Mouse (Mus musculus): ENCODE data around the gene Lamp1. TPM values are rescaled to one million over a fixed set of nuclear protein-coding genes. Genes with fewer than 3 reads are reported as not detected.

Gene Lamp1
- polyA plus RNA-seq, 1 experiment from 2014 or later, result 199 TPM

DNA sequence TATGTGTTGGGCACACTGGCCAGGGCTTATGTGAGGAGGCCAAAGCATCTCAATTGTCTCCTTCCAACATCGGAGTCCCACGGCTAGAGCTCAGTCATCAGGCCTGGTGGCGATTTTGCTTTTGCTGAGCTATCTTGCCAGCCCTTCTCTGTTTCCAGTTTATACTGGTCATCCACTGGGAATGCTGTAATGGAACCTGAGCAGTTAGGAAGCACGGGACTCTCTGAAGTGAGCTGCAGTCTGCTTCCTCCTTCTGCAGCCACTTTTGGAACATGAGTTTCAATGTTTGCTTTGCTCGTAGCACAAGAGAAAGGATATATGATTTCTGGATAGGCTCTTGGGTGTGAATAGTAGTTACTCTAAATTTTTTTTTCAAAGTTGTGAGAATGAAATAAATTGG lies 5.4 kb downstream of the Lamp1 start:
- H3K27ac ChIP-seq, result no peak overlapping the region
- no peaks in the 10 kb centered on the region for H3K9me3 ChIP-seq (replicated peaks)
- peaks cover 52% of the 10 kb centered on the region for H3K4me1 ChIP-seq
- H3K36me3 ChIP-seq, result peaks cover 52% of the 10 kb centered on the region
- peak overlapping the region; percentile 25; the same call in 1 of the 2 replicates for H3K9ac ChIP-seq
- peak overlapping the region; percentile 86; the same call in 1 of the 2 replicates for H3K4me2 ChIP-seq
- ATAC-seq, result no peak
- H3K4me3 ChIP-seq, result no peak overlapping the region
- no peaks in the 10 kb centered on the region for H3K27me3 ChIP-seq (replicated peaks)
- 86% methylated on average over 5 of the region's 5 CpGs for WGBS (ENCODE audit: insufficient replicate concordance)

DNA sequence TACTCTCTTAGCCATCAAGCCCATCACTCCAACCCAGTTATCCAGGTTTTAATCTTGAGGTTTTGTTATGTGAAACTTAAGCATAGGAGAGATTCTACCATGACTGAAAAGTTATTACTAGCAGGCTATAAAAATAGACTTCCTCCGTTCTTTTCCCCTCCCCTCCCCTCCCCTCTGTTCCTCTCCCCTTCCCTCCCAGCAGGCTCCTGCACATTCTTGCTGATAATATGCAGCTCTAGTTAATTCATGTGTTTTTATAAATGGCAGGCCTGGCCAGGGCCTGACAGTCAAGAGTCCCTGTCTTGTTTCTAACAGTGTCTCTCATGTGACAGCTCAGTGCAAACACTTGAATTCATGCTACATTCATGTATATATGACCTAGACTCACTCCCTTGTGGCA lies 11.5 kb downstream of the Lamp1 start:
- Histone ChIP-seq H3K9ac (no peak overlapping the region), H3K36me3 (peaks cover 100% of the 10 kb centered on the region), H3K4me3 (no peak overlapping the region), H3K4me1 (no peaks in the 10 kb centered on the region), H3K9me3 (replicated peaks) (no peaks in the 10 kb centered on the region), H3K27me3 (replicated peaks) (no peaks in the 10 kb centered on the region), H3K4me2 (no peak overlapping the region), H3K27ac (no peak overlapping the region)
- 33% methylated on average over 1 of the region's 1 CpGs for WGBS (ENCODE audit: insufficient replicate concordance)
- no peak for ATAC-seq

DNA sequence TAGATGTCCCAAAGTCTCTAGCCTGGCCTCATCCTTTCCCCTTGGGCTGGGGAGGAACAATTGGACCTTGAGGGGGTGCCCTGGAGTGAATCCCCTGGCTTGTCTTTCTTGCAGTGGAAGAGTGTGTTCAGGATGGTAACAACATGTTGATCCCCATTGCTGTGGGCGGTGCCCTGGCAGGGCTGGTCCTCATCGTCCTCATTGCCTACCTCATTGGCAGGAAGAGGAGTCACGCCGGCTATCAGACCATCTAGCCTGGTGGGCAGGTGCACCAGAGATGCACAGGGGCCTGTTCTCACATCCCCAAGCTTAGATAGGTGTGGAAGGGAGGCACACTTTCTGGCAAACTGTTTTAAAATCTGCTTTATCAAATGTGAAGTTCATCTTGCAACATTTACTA lies 15.3 kb downstream of the Lamp1 start:
- H3K4me3 ChIP-seq, result no peak overlapping the region
- no peak for ATAC-seq
- 79% methylated on average over 4 of the region's 4 CpGs for WGBS (ENCODE audit: insufficient replicate concordance)
- no peak overlapping the region for H3K4me2 ChIP-seq
- H3K27me3 ChIP-seq (replicated peaks), result no peaks in the 10 kb centered on the region
- no peak overlapping the region for H3K27ac ChIP-seq
- peaks cover 97% of the 10 kb centered on the region for H3K36me3 ChIP-seq
- H3K9me3 ChIP-seq (replicated peaks), result no peaks in the 10 kb centered on the region
- H3K9ac ChIP-seq, result no peak overlapping the region
- H3K4me1 ChIP-seq, result no peaks in the 10 kb centered on the region

DNA sequence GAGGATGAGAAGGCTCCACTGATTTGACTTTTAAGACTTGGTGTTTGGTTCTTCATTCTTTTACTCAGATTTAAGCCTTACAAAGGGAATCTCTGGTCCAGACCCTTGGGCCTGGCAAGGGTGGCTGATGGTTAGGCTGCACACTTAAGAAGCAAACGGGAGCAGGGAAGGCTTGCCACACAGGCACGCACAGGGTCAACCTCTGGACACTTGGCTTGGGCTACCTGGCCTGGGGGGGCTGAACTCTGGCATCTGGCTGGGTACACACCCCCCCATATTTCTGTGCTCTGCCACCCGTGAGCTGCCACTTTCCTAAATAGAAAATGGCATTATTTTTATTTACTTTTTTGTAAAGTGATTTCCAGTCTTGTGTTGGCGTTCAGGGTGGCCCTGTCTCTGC lies 15.8 kb downstream of the Lamp1 start:
- H3K9ac ChIP-seq, result no peak overlapping the region
- no peak overlapping the region for H3K27ac ChIP-seq
- H3K36me3 ChIP-seq, result peaks cover 92% of the 10 kb centered on the region
- no peaks in the 10 kb centered on the region for H3K27me3 ChIP-seq (replicated peaks)
- no peaks in the 10 kb centered on the region for H3K9me3 ChIP-seq (replicated peaks)
- 0 out of 2 replicates have a peak, but pooled peaks cover 4% of the 10 kb centered on the region for H3K4me1 ChIP-seq
- no peak for ATAC-seq
- H3K4me2 ChIP-seq, result no peak overlapping the region
- 81% methylated on average over 4 of the region's 4 CpGs for WGBS (ENCODE audit: insufficient replicate concordance)
- no peak overlapping the region for H3K4me3 ChIP-seq

DNA sequence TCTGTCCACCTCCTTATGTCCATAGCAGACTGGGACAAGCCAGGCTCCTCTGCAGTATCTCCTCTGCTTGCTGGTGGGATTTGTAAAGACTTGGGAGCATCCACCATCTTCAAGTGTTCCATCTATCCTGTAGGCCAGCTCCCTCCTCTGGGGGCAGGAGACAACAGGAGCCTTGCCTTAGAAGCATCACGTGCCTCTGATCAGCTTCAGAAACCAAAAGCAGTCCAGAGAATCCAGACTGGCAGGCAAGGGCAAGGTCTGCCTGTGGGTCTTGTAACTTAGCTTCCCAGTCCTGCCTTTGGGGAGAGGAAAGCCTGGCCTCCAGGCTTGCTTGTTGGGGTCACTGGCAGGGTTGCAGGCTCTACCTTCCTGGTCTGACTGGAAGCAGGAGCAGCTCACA lies 16.7 kb downstream of the Lamp1 start:
- Histone ChIP-seq H3K9ac (no peak overlapping the region), H3K36me3 (peaks cover 83% of the 10 kb centered on the region), H3K4me1 (0 out of 2 replicates have a peak, but pooled peaks cover 6% of the 10 kb centered on the region), H3K4me3 (no peak overlapping the region), H3K27me3 (replicated peaks) (no peaks in the 10 kb centered on the region), H3K9me3 (replicated peaks) (no peaks in the 10 kb centered on the region), H3K27ac (no peak overlapping the region), H3K4me2 (no peak overlapping the region)
- WGBS (ENCODE audit: insufficient replicate concordance), result 81% methylated on average over 1 of the region's 1 CpGs
- ATAC-seq, result no peak

DNA sequence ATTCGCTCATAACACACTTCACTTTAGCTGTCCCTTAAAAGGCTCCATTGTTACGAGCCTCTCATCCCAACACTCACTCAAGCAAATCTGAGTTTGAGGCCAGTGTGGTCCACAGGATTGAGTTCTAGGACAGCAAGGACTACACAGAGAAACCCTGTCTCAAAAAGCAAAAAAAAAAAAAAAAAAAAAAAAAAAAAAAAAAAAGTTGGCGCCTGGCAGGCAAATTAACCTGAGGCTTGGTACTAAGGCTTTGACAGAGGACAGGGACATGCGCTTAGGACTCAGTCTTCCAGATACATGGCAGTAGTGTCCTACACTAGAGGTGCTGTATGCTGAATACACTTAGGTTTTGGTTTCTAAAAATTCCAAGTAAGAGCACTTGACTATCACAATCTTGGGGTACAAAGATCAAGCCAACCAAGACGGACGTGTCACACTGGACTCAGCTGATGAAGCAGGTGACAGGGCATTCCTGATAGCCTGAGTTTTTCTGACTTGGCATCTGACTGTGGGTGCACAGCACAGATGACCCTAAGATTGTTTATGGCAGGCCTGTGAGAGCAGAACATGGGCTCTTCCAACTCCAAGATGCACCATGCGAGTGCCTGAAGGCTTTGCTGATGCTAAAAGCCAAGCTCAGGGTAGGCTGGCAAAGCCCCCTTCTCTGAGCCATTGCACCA lies 18.4 kb downstream of the Lamp1 start:
- H3K9me3 ChIP-seq (replicated peaks), result no peaks in the 10 kb centered on the region
- no peak for ATAC-seq
- peaks cover 67% of the 10 kb centered on the region for H3K36me3 ChIP-seq
- H3K27ac ChIP-seq, result no peak overlapping the region
- no peaks in the 10 kb centered on the region for H3K27me3 ChIP-seq (replicated peaks)
- H3K4me3 ChIP-seq, result no peak overlapping the region
- no peak overlapping the region for H3K4me2 ChIP-seq
- WGBS (ENCODE audit: insufficient replicate concordance), result 87% methylated on average over 7 of the region's 7 CpGs
- peaks cover 21% of the 10 kb centered on the region for H3K4me1 ChIP-seq
- H3K9ac ChIP-seq, result no peak overlapping the region

DNA sequence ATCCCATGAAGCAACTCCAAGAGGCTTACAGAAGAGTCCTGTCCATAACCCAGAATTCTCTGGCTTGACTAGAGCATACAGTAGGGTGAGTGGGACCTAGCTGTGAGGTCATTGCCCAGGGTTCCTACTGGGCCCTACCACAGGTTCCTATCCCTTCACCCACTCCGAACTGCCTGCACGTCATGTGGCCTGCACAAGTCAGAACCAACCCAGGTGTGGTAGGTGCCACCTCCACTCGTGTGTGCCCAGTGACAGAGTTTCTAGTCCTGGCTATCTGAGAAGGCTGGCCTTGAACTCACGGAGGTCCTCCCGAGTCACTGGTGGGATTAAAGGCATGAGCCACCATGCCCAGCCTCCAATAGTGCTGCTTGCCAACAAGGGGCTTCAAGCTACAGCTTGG lies 19.2 kb downstream of the Lamp1 start:
- H3K36me3 ChIP-seq, result peaks cover 58% of the 10 kb centered on the region
- H3K9ac ChIP-seq, result no peak overlapping the region
- peaks cover 22% of the 10 kb centered on the region for H3K4me1 ChIP-seq
- 86% methylated on average over 5 of the region's 5 CpGs for WGBS (ENCODE audit: insufficient replicate concordance)
- no peak overlapping the region for H3K4me2 ChIP-seq
- H3K4me3 ChIP-seq, result no peak overlapping the region
- H3K27ac ChIP-seq, result no peak overlapping the region
- no peaks in the 10 kb centered on the region for H3K27me3 ChIP-seq (replicated peaks)
- ATAC-seq, result no peak
- no peaks in the 10 kb centered on the region for H3K9me3 ChIP-seq (replicated peaks)

DNA sequence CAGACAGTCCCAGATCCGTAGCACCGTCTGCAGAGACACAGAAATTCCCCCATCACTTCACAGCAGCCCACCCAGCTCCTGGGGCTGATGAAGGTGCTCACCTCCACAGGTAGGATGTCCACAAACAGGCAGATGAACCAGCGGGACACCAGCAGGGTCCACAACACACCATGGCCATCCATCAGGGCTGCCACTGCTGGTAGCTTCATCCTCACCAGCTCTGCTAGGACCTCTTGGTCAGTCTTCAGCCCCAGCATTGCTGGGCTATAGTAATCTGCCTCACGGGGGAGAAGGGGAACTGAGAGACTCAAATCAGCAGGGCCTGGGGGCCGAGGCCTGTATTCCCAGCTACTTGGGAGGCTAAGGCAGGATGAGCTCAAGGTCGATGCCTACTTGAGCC lies 20.5 kb downstream of the Lamp1 start:
- Histone ChIP-seq H3K4me1 (peaks cover 22% of the 10 kb centered on the region), H3K27me3 (replicated peaks) (no peaks in the 10 kb centered on the region), H3K4me2 (no peak overlapping the region), H3K4me3 (no peak overlapping the region), H3K9me3 (replicated peaks) (no peaks in the 10 kb centered on the region), H3K27ac (no peak overlapping the region), H3K9ac (no peak overlapping the region), H3K36me3 (peaks cover 49% of the 10 kb centered on the region)
- 64% methylated on average over 6 of the region's 6 CpGs for WGBS (ENCODE audit: insufficient replicate concordance)
- no peak for ATAC-seq

DNA sequence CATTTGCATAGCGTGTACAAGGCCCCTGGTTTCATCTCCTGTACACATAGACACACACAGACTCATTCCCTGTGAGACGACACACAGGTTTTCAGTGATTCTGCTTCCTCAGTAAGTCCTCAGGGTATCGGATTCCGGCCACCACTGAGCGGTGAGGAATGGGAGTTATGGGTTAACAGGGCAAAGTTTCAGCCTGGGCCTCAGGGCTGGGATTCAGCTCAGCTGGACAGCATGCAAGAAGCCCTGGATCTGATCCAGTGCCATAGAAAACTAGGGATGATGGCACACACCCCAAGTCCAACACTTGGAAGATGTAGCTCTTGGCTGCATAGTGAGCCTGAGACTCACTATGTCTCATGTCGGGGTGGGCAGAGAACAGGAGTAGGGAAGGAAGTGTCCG lies 21.0 kb downstream of the Lamp1 start:
- ATAC-seq, result no peak
- Histone ChIP-seq H3K4me2 (no peak overlapping the region), H3K27ac (no peak overlapping the region), H3K9ac (no peak overlapping the region), H3K4me3 (no peak overlapping the region), H3K36me3 (peaks cover 49% of the 10 kb centered on the region), H3K4me1 (peaks cover 22% of the 10 kb centered on the region), H3K9me3 (replicated peaks) (no peaks in the 10 kb centered on the region), H3K27me3 (replicated peaks) (no peaks in the 10 kb centered on the region)
- WGBS (ENCODE audit: insufficient replicate concordance), result 67% methylated on average over 7 of the region's 7 CpGs

DNA sequence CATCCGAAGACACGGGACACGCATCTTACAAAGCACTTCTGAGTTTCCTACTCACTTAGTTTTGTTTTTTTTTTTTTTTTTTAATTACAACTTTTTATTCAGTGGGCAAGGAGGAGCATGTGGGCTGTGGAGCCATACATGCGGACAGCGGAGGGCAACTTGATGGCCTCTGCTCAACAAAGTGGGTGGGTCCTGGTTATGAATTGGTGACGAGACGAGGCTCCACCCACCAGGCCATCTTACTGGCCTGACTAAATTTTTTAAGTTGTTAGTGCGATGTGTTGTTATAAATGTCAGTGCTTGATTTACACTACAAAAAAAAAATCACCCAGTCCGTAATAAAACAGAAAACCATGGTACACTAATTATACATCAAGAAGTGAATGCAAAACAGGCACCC lies 21.4 kb downstream of the Lamp1 start:
- Histone ChIP-seq H3K4me3 (no peak overlapping the region), H3K27me3 (replicated peaks) (no peaks in the 10 kb centered on the region), H3K9me3 (replicated peaks) (no peaks in the 10 kb centered on the region), H3K4me2 (no peak overlapping the region), H3K36me3 (peaks cover 49% of the 10 kb centered on the region), H3K4me1 (peaks cover 22% of the 10 kb centered on the region), H3K9ac (no peak overlapping the region), H3K27ac (no peak overlapping the region)
- ATAC-seq, result no peak
- WGBS (ENCODE audit: insufficient replicate concordance), result 63% methylated on average over 9 of the region's 9 CpGs

DNA sequence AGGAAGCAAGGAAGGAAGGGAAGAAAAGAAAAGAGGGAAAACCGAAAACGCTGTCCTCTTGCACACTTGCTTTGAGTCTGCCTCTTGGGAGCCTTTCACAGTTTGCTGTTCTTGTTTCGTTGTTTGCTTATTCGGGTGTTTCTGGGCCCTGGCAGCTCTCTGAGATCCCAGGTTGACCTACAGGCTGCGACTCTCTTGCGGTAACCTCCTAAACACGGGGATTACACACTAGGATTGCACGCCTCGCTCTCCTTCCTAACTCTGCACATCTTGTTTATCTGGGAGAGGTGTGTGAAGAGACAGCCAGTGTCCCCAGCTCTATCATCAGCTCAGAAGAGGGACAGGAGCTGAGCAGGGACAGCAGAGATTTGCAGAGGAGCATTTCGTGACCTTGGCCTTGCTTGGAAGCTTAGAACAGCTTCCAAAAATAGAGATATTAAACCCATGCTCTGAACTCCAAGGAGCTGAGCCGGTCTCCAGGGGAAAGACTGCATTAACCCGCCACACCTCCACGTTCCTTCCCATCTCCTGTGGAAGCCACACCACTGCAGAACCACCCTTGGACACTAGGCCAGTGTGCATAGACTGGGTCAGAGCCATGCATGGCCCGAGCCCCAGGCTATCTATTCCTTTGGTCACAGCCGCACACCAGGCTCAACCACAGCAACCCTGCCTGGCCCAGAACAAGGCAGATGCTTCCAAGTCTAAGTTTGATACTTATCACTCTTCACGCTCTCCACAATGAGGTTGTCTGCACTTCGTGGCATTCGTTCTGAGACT lies 22.1 kb downstream of the Lamp1 start:
- Histone ChIP-seq H3K27ac (no peak overlapping the region), H3K4me3 (no peak overlapping the region), H3K9me3 (replicated peaks) (no peaks in the 10 kb centered on the region), H3K9ac (no peak overlapping the region), H3K4me2 (no peak overlapping the region), H3K36me3 (peaks cover 44% of the 10 kb centered on the region), H3K27me3 (replicated peaks) (no peaks in the 10 kb centered on the region), H3K4me1 (peaks cover 22% of the 10 kb centered on the region)
- WGBS (ENCODE audit: insufficient replicate concordance), result 62% methylated on average over 18 of the region's 18 CpGs
- ATAC-seq, result no peak; the same call in 1 of the 2 replicates

DNA sequence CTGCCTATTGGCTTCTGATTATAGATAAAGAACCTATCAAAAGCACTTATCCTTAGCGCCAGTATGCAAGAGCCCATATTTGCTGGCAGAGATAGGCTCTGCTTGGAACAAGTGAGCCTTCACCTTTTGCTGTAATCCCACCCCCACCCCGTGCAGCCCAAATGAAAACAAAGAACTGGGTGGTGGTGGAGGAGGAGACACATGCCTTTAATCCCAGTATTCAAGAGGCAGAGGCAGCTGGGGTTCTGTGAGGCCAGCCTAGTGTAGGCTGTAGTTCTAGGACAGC lies 22.7 kb downstream of the Lamp1 start:
- Histone ChIP-seq H3K36me3 (peaks cover 38% of the 10 kb centered on the region), H3K9ac (no peak overlapping the region), H3K4me1 (peaks cover 22% of the 10 kb centered on the region), H3K4me2 (no peak overlapping the region), H3K27ac (no peak overlapping the region), H3K27me3 (replicated peaks) (no peaks in the 10 kb centered on the region), H3K9me3 (replicated peaks) (no peaks in the 10 kb centered on the region), H3K4me3 (no peak overlapping the region)
- WGBS (ENCODE audit: insufficient replicate concordance), result 28% methylated on average over 2 of the region's 2 CpGs
- peak; percentile 50 for ATAC-seq

All from liver, embryonic 12.5 days (tissue).